Mouse (Mus musculus): ENCODE measurements around the gene Dnajb3.

DNA sequence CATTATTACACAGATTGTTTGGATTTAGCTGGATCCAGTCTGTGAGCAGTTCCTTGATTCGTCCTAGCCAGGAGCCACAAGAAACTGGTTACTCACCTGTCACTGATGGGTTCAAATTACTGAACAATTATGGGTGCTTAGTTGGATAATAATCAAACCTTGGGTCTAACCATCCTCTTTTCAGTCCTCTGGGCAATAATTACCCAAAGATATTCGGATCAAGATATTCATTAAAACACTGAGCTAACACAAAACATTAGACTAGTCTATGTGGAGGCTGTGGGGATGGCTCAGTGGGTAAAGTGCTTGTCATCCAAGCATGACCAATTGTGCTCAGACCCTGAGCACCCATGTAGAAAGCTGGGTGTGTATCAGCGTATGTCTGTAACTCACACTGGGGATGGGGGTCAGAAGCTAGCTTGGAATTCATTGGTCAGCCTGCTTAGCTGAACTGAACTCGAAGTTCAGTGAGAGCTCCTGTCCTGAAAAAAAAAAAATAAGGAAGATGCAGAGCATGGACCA is 30.4 kb upstream of the Dnajb3 start:
- no peak for TF ChIP-seq CTCF (IDR thresholded peaks at IDR 0.05; ENCODE audit: low read depth)
- no peak for TF ChIP-seq EP300 (IDR thresholded peaks at IDR 0.05; ENCODE audit: low read depth)

All from liver, embryonic 14.5 days (tissue).